Mouse (Mus musculus): ENCODE data around the gene Fras1.

Fras1 gene

DNA sequence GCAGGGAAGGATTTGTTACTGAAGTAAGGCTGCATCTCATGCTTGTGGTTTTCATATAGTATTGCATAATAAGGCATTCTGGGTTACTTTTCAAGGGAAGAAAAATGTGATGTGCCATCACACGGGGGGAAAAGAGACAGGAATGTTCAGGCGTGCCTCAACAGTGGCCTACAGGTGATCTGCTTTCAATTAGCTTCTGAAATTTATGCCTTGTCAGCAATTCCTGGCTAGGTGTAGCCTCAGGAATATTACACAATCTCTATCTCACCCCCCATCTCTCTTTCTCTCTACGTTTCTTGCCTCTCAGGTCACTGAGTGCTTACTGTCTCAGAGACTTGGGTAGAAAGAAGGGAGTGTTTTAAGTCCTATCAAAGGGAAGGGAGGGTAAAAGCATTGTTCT, 204.9 kb downstream of the Fras1 start:
- DNase-seq (ENCODE audit: low spot score) = no peak

DNA sequence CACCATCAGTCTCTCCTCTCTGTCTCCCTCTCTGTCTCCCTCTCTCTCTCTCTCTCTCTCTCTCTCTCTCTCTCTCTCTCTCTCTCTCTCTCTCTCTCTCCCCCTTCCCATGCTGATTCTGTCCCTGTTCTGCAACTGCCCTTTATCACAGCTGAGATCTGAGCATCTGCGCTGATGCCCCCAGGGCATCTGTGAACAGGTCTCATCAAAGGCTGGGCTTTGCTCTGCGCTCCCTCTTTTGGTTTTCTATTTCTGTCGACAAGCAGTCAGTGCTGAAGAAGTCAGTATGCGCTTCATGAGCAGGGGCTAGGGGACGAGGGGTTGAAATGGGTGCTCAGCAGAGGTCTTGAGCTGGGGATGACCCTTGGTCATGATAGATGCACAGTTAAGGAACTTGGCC, 206.2 kb downstream of the Fras1 start:
- DNase-seq (ENCODE audit: low spot score) = no peak

DNA sequence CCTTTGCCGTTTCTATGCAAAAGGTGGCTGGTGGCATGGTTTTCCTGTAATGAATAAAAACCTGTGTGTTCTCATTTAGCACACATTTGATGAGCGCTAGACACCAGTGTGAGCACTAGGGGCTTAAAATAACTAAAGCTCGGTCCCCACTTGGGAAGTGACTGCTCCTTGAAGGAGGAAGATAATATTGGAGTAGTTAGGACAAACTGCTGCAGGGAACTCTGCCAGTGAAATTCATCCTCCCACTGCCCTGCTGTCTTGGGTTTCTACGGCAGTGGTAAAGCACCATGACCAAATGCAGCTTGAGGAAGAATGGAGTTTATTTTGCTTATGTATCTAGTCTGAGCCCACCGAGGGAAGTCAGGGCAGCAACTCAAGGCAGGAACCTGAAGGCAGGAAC, 211.0 kb downstream of the Fras1 start:
- DNase-seq (ENCODE audit: low spot score) = no peak

GRCm38 (mm10) chr5:96590621-96591020, 216.9 kb downstream of the Fras1 start:
- DNase-seq (ENCODE audit: low spot score) = no peak

GRCm38 (mm10) chr5:96595793-96596192, 222.0 kb downstream of the Fras1 start:
- DNase-seq (ENCODE audit: low spot score) = no peak

- no peak for DNase-seq (ENCODE audit: low spot score)
Observed at GRCm38 (mm10) chr5:96603974-96604769, 230.4 kb downstream of the Fras1 start.

GRCm38 (mm10) chr5:96608036-96608435, 234.3 kb downstream of the Fras1 start:
- DNase-seq (ENCODE audit: low spot score) = no peak

DNA sequence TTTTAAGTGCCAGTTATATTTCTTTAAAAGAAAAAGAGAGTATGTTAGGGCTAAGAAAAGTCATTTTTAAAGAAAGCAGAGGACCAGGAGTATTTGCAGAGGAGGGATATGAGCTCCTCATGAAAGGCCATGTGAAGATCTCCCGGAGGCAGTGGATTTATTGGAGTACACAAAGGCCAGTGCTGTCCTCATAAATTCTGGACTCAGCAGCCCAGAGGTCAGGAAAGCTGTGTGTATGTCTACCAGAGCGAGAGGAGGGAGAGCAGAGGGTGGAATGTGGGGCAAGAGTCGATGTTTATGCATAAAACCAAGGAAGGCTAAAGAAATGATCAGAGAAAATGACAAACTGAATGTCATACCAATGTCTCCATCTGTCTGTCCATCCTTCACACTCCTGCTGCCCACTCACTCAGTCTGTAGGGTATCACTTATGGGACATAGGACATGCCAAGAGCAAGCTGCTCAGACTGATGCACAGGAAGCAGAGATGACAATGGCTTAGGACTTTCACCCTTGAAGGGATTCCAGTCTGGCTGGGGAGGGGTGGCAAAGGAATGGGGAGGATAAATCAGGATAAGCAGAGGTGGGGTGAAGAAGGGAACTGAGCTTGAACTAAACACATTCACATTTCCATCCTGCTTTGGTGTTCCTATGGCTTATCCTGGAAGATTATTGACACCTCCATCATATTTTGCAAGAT, 235.0 kb downstream of the Fras1 start:
- DNase-seq (ENCODE audit: low spot score) = no peak

- DNase-seq (ENCODE audit: low spot score) = no peak
Observed at GRCm38 (mm10) chr5:96612077-96612476, 238.3 kb downstream of the Fras1 start.

DNA sequence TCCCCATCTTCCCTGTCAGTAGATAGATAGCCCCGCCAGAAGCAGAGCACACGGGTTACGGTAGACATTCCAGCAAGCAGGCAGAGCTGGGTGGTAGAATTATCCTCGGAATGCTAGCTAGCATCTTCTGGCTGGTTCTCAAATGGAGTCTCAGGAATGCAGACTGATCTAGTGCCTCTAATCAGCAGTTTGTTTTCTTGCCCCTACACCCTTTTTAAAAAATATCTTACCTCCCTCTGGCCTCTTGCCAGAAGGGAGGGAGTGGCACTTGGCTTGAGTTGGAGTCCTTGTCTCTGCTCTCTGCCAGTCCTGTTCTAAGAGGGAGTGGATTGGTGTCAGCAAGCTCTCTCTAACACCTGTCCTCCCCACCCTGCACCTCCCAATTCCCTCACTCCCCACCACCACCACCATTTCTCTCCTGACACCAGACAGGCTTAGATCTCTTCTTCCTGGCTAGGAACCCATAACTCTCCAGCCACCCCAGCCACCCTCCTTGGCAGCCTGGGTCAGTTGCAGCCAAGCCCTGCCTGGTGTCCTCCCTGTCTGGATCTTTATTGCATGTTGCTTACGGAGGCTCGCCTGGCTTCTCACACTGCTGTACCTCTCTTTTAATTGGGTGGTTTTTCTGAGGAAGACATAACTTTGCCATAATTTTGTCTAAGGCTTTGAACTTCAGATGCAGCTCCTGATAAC, 243.3 kb downstream of the Fras1 start:
- no peak for DNase-seq (ENCODE audit: low spot score)

- DNase-seq (ENCODE audit: low spot score) = no peak
Observed at GRCm38 (mm10) chr5:96618008-96618407, 244.3 kb downstream of the Fras1 start.

GRCm38 (mm10) chr5:96620209-96620608, 246.5 kb downstream of the Fras1 start:
- DNase-seq (ENCODE audit: low spot score) = no peak

DNA sequence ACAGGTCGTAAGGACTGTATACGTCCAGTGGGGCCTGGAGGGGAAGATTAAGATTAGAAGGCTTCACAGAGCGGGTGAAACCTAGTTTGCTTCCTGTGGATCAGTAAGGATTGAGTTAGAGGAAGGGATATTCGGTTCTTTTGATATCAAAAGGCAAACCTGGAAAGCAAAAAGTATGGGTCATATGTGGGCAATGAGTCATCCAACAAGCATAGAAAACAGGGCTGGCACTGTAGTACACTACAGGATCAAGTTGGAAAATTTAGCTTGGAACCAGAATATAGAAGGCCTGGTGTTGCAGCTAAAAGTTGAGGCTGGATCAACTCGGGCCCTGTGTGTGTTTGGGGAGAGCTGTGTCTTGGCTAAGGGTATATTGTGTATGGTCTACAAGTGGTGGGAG, 246.9 kb downstream of the Fras1 start:
- DNase-seq (ENCODE audit: low spot score) = no peak

DNA sequence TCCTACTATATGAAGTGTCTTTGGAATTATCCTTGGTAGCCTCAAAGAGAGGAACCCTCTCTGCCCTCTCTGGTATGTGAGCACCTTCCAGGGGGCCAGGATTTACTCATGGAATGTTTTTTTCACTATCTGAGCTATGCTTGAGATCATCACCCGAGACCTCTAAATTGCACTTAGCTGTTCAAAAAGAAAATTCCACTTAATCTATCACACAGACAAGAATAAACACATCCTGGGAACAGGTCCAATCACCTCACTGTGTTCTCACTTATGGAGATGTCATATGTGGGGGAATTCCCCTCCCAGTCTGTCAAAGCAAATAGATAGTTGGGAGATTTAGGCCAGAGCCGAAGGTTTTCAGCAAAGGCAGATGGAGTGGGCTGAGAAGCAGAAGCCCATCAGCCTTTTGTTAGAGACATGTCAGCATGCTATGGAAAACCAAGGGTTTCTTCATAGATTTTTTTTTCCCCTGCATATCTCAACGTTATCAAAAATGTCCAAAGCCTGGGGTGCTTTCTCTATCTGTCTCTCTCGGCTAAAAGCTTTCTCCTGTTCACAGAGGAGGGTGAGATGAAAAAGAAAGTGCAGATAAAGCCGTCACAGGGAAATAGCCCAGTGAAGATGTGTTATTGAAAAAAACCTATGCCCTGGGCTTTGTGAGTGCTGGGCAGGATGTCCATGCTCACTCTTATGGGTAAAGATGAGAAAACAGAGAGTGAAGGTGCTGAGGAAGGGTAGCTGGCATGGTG, 249.0 kb downstream of the Fras1 start:
- DNase-seq (ENCODE audit: low spot score) = no peak

DNA sequence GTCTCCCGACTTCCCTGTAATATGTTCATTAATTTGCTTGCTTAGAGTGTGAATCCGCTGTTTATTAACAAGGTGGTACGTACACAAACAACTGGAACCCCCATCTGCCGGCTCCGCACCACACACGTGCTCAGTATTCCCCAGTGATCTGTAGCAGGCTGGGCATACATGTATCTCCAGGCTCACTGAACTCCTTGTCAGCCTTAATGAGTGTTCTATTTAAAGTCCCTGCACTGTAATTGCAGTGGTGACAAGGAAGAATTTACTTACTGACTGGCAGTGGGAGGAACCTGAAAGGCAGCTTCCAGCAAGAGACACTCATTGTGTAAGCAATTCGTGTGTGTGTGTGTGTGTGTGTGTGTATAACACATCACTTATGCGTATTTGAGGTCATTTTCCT, 256.1 kb downstream of the Fras1 start:
- no peak for DNase-seq (ENCODE audit: low spot score)

DNA sequence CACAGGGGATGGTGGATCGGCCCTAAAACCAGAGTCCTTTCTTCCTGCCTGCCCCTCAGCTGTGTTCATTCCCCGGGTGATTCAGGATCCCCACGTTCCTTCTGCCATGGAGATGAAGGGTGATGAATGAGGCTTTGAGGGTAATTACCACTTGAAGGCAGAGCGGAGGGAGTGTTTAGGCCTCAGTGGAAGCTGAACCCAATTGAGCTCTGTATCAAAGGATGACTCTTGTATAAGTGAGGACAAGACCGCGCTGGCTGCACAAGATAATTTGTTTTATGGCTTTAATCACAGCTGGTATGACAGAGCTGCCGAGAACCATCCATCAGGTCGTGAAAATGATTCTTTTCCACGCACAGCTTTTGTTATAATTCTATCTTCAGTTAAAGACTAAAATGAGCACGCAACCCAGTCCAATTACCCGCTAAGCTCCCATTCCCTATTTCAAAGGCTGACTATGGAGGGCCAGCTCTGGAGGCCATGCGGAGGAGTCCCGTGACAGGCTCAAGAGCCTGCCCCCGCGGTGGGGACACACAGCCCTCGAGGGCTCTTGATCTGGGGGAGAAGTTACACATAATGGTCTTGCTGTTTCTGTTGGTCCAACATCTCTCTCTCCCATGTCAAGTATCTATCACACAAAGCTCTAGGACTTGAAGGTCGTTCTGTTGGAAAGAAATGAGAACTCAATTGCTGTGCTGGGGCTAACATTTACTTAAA, 261.5 kb downstream of the Fras1 start:
- DNase-seq (ENCODE audit: low spot score) = no peak

- DNase-seq (ENCODE audit: low spot score) = no peak
Observed at GRCm38 (mm10) chr5:96635866-96636265, 262.1 kb downstream of the Fras1 start.

DNA sequence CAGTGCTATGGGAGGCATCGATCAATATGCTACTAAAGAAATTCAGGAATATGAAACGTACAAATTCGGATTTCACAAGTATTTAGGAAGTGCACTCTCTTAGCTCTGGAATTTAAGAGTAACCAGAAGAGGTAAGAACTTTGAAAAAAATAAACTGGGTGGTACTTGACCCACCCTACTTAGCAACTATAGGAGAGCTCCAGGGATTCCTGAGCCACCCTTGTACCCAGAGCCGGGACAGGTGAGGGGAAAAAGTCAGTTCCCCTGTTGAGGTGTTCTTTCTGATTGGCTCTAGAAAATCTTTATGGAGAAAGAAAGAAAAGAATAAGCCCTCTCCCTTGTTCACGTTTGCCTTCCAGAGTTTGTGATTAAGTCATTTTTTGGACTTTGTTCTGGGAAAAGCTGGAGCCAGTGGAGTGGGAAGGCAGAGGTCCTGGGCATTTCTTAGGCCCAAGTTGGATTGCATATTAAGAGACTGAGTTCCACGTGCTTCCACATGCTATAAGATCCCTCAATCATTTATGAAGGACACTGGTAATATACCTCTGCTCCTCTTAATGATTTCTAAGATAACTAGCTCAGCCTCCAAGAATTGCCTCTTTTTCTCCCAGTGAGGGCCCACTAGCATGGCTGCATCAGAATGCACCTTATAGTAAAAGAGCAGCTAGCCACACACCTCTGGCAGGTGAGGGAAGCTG, 265.6 kb downstream of the Fras1 start:
- no peak for DNase-seq (ENCODE audit: low spot score)

DNA sequence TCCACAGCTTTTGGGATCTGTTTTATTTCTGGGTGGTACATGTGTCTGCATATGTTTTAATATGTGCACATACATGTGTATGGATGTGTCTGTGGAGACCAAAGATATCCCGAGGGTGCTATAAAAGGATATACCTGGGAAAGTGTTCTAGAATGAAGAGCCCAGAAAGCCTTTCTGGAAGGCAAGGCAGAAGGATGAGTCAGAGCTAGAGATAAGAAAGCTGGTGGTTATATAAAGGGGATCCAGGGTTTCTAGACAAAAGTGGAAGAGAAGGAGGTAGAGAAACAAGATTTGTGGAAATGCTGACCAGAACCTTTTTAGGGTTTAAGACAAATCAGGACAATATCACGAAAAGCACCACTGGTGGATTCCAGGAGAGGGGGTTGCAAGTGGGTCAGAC, 267.5 kb downstream of the Fras1 start:
- DNase-seq (ENCODE audit: low spot score) = no peak

- DNase-seq (ENCODE audit: low spot score) = no peak
Observed at GRCm38 (mm10) chr5:96675676-96676075, 301.9 kb downstream of the Fras1 start.

DNA sequence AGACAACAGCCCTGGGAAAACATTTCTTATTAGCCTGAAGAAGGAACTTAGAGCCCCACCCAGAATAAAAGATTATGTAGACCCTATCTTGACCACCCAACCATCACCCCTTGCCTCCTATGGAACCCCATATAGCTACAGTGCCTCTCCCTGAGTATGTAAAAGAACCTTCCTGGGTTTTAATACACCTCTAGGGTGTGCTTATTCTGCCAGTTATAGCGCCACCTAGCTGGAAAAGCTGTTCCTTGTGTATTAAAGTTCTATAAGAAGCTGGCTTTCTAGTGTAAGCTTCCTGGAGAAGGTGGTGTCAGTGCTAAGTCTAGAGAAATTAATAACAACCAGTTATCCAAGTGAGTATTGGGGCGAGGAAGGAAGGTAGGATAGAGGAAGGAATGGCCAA, 303.7 kb downstream of the Fras1 start:
- peak; percentile 71 for DNase-seq (ENCODE audit: low spot score)

All from retina, embryonic 14.5 days (tissue).